Mouse (Mus musculus): Measurements from ENCODE around the gene Spen. TPM values are rescaled to one million over a fixed set of nuclear protein-coding genes. Genes with fewer than 3 reads are reported as not detected.

The Spen gene
- polyA plus RNA-seq, 1 experiment from 2014 or later: 17.1 TPM

DNA sequence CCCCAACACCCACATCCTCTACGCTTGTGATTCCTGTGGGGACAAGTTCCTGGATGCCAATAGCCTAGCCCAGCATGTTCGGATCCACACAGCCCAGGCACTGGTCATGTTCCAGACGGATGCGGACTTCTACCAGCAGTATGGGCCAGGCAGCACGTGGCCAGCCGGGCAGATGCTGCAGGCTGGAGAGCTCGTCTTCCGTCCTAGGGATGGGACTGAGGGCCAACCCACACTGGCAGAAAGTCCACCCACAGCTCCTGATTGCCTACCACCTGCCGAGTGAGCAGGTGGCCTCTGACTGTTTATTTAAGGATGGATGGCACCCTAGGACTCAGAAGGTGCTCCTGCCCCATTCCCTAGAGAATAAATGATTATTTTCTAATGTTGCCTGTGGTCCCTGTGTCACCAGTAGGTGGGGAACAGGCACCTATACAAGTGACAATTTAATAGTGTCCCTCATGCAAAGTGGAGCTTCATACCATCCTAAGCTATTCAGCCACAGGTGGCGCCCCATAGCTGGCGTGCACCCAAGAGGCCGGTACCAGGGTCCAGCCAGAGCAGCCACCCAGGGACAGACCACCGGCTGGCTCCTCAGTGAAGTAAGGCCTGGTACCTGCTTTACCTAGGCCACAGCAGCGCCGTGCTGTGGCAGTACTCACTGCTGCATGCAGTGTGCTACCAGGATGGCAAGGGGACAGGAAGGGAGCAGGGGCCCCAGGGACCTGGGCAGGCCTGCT, 71.4 kb downstream of the Spen start:
- H3K9me3 ChIP-seq (ENCODE audit: control insufficient read depth, low read length): no peaks in the 10 kb centered on the region
- peaks cover 69% of the 10 kb centered on the region for H3K36me3 ChIP-seq (ENCODE audit: control insufficient read depth, insufficient read depth, low read length)
- DNase-seq (ENCODE audit: low spot score, missing footprints) (no peak), ATAC-seq (ENCODE audit: low FRiP score) (no peak)
- no peak overlapping the region for H3K4me2 ChIP-seq
- no peak overlapping the region for H3K27ac ChIP-seq (ENCODE audit: low read depth, low read length)
- 89% methylated on average over 15 of the region's 15 CpGs for WGBS
- H3K27me3 ChIP-seq (ENCODE audit: control insufficient read depth, insufficient read depth, low read length): no peaks in the 10 kb centered on the region
- H3K4me1 ChIP-seq (ENCODE audit: control insufficient read depth, insufficient read depth, low read length): no peaks in the 10 kb centered on the region
- H3K9ac ChIP-seq (ENCODE audit: low read length): no peak overlapping the region
- H3K4me3 ChIP-seq (ENCODE audit: low read depth, low read length): no peak overlapping the region

DNA sequence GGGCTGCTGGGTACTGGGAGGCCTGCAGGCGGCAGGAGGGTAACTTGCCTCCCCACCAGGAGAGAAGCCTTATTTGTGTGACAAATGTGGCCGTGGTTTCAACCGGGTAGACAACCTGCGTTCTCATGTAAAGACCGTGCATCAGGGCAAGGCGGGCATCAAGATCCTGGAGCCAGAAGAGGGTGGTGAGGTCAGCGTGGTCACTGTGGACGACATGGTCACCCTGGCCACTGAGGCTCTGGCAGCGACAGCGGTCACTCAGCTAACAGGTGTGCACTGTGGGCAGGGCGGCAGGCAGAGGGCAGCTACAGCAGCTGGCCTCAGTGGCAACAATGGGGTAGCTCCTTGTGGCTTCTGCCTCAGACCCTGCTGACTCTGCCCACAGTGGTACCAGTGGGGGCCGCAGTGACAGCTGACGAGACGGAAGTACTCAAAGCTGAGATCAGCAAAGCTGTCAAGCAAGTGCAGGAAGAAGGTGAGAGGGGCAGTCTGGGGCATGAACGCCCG, 72.1 kb downstream of the Spen start:
- no peak for ATAC-seq (ENCODE audit: low FRiP score)
- peaks cover 66% of the 10 kb centered on the region for H3K36me3 ChIP-seq (ENCODE audit: control insufficient read depth, insufficient read depth, low read length)

DNA sequence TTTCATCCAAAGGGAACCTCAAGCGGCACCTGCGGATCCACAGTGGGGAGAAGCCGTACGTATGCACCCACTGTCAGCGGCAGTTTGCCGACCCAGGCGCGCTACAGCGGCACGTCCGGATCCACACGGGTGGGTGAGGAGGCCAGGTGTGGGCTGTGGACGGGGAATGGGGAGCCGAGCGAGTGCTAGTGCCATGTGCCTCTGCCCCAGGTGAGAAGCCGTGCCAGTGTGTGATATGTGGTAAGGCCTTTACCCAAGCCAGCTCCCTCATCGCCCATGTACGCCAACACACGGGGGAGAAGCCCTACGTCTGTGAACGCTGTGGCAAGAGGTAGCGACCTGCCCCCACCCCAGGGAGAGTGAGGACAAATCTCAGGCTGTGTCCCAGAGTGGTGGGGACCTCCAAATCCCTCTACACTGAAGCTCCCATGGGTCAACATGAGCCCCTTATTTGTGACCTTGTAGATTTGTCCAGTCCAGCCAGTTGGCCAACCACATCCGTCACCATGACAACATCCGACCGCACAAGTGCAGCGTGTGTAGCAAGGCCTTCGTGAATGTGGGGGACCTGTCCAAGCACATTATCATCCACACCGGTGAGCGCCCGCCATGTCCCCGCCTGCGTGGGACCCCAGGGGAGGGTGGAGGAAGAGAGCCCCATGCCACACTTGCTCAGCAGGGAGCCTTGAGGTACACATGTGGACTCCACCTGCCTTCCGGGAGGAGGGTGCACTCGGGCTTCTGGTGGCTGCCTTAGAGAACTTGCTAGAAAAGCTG, 72.7 kb downstream of the Spen start:
- Histone ChIP-seq H3K36me3 (ENCODE audit: control insufficient read depth, insufficient read depth, low read length) (peaks cover 60% of the 10 kb centered on the region), H3K9me3 (ENCODE audit: control insufficient read depth, low read length) (no peaks in the 10 kb centered on the region), H3K4me3 (ENCODE audit: low read depth, low read length) (no peak overlapping the region), H3K27ac (ENCODE audit: low read depth, low read length) (no peak overlapping the region), H3K27me3 (ENCODE audit: control insufficient read depth, insufficient read depth, low read length) (no peaks in the 10 kb centered on the region), H3K4me1 (ENCODE audit: control insufficient read depth, insufficient read depth, low read length) (peaks cover 3% of the 10 kb centered on the region; the same call in 1 of the 2 replicates), H3K9ac (ENCODE audit: low read length) (no peak overlapping the region), H3K4me2 (no peak overlapping the region)
- ATAC-seq (ENCODE audit: low FRiP score) (no peak), DNase-seq (ENCODE audit: low spot score, missing footprints) (no peak)
- WGBS: 88% methylated on average over 34 of the region's 34 CpGs

More for the DNA sequence above, 72.1 kb downstream of the Spen start:
- H3K9me3 ChIP-seq (ENCODE audit: control insufficient read depth, low read length): no peaks in the 10 kb centered on the region
- no peak overlapping the region for H3K9ac ChIP-seq (ENCODE audit: low read length)
- no peaks in the 10 kb centered on the region for H3K27me3 ChIP-seq (ENCODE audit: control insufficient read depth, insufficient read depth, low read length)
- H3K4me2 ChIP-seq: no peak overlapping the region
- H3K4me3 ChIP-seq (ENCODE audit: low read depth, low read length): no peak overlapping the region
- DNase-seq (ENCODE audit: low spot score, missing footprints): no peak
- no peaks in the 10 kb centered on the region for H3K4me1 ChIP-seq (ENCODE audit: control insufficient read depth, insufficient read depth, low read length)
- no peak overlapping the region for H3K27ac ChIP-seq (ENCODE audit: low read depth, low read length)
- WGBS: 89% methylated on average over 16 of the region's 16 CpGs

DNA sequence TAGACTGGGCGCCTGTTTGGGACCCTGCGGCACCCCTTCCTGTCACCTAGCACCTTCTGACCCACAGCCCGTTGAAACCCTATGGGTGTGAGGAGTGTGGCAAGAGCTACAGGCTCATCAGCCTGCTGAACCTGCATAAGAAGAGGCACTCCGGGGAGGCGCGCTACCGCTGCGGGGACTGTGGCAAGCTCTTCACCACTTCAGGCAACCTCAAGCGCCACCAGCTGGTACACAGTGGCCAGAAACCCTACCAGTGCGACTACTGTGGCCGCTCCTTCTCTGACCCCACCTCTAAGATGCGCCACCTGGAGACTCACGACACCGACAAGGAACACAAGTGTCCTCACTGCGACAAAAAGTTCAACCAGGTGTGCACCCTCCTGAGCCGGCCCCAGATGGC, 73.7 kb downstream of the Spen start:
- ATAC-seq (ENCODE audit: low FRiP score): no peak
- no peak overlapping the region for H3K4me2 ChIP-seq
- no peaks in the 10 kb centered on the region for H3K27me3 ChIP-seq (ENCODE audit: control insufficient read depth, insufficient read depth, low read length)
- H3K27ac ChIP-seq (ENCODE audit: low read depth, low read length): no peak overlapping the region
- H3K36me3 ChIP-seq (ENCODE audit: control insufficient read depth, insufficient read depth, low read length): peaks cover 53% of the 10 kb centered on the region
- WGBS: 77% methylated on average over 16 of the region's 16 CpGs
- no peak overlapping the region for H3K9ac ChIP-seq (ENCODE audit: low read length)
- no peak for DNase-seq (ENCODE audit: low spot score, missing footprints)
- peaks cover 6% of the 10 kb centered on the region for H3K4me1 ChIP-seq (ENCODE audit: control insufficient read depth, insufficient read depth, low read length)
- no peaks in the 10 kb centered on the region for H3K9me3 ChIP-seq (ENCODE audit: control insufficient read depth, low read length)
- H3K4me3 ChIP-seq (ENCODE audit: low read depth, low read length): no peak overlapping the region

DNA sequence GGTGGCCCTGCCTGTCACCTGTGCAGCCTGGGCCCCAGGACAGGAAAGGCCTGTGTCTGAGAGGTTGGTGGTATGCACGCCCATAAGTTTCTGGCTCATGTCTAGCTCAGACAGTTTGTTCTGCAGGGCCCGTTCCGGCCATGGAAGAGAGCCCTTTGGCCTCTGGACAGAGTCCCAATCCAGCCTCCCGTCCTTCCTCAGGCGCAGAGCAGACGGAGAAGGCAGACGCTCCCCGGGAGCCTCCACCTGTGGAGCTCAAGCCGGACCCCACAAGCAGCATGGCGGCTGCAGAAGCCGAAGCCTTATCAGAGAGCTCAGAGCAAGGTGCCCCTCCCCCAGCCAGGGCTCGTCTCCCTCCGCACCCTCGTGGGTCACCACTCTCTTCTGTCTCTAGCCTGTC, 74.9 kb downstream of the Spen start:
- Histone ChIP-seq H3K4me3 (ENCODE audit: low read depth, low read length) (no peak overlapping the region), H3K27me3 (ENCODE audit: control insufficient read depth, insufficient read depth, low read length) (no peaks in the 10 kb centered on the region), H3K4me2 (no peak overlapping the region), H3K36me3 (ENCODE audit: control insufficient read depth, insufficient read depth, low read length) (peaks cover 43% of the 10 kb centered on the region), H3K9ac (ENCODE audit: low read length) (no peak overlapping the region), H3K4me1 (ENCODE audit: control insufficient read depth, insufficient read depth, low read length) (peaks cover 10% of the 10 kb centered on the region), H3K27ac (ENCODE audit: low read depth, low read length) (no peak overlapping the region), H3K9me3 (ENCODE audit: control insufficient read depth, low read length) (no peaks in the 10 kb centered on the region)
- WGBS: 88% methylated on average over 14 of the region's 14 CpGs
- no peak for ATAC-seq (ENCODE audit: low FRiP score)
- no peak for DNase-seq (ENCODE audit: low spot score, missing footprints)

DNA sequence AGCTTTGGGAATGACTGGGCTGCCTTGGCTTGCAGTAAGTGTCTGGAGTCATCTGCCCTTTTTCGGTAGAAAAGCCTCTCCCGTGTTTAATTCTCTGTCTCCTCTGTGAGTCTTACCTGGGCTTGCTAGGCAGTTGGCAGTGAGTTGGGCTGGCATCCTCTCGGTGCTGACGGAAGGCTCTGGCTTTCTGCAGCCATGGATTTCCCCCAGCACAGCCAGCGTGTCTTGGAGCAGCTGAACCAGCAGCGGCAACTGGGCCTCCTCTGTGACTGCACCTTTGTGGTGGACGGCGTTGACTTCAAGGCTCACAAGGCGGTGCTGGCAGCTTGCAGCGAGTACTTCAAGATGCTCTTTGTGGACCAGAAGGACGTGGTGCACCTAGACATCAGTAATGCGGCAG, 76.8 kb downstream of the Spen start:
- no peak for DNase-seq (ENCODE audit: low spot score, missing footprints)
- H3K4me1 ChIP-seq (ENCODE audit: control insufficient read depth, insufficient read depth, low read length): peaks cover 16% of the 10 kb centered on the region
- H3K27ac ChIP-seq (ENCODE audit: low read depth, low read length): no peak overlapping the region
- no peaks in the 10 kb centered on the region for H3K27me3 ChIP-seq (ENCODE audit: control insufficient read depth, insufficient read depth, low read length)
- H3K36me3 ChIP-seq (ENCODE audit: control insufficient read depth, insufficient read depth, low read length): peaks cover 33% of the 10 kb centered on the region
- H3K9ac ChIP-seq (ENCODE audit: low read length): no peak overlapping the region
- no peak overlapping the region for H3K4me2 ChIP-seq
- no peak overlapping the region for H3K4me3 ChIP-seq (ENCODE audit: low read depth, low read length)
- WGBS: 88% methylated on average over 12 of the region's 12 CpGs
- ATAC-seq (ENCODE audit: low FRiP score): no peak
- H3K9me3 ChIP-seq (ENCODE audit: control insufficient read depth, low read length): no peaks in the 10 kb centered on the region

DNA sequence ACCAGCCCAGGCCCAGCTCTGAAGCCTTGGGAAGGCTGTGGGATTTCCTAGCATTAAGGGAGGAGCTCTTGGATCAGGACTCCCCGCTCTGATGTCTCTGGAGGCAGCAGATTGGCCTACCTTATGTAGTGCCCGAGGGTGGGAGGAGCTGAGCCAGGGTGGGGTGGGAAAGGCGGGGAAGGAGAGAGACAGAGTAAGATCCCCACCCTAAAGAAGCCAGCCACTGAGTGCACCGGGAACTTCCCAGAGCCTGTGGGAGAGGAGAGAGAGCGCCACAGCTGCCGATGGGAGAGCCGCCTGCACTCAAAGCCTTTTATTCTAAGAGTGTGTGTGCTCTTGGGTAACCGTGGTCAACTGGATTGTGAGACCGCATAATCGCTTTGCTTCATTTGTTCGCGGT, 77.3 kb downstream of the Spen start:
- Histone ChIP-seq H3K36me3 (ENCODE audit: control insufficient read depth, insufficient read depth, low read length) (peaks cover 28% of the 10 kb centered on the region), H3K4me1 (ENCODE audit: control insufficient read depth, insufficient read depth, low read length) (peaks cover 16% of the 10 kb centered on the region), H3K4me3 (ENCODE audit: low read depth, low read length) (no peak overlapping the region), H3K9ac (ENCODE audit: low read length) (peak overlapping the region; percentile 16; the same call in 1 of the 2 replicates), H3K9me3 (ENCODE audit: control insufficient read depth, low read length) (no peaks in the 10 kb centered on the region), H3K27ac (ENCODE audit: low read depth, low read length) (peak overlapping the region; percentile 54; the same call in 1 of the 2 replicates), H3K27me3 (ENCODE audit: control insufficient read depth, insufficient read depth, low read length) (no peaks in the 10 kb centered on the region), H3K4me2 (no peak overlapping the region)
- DNase-seq (ENCODE audit: low spot score, missing footprints) (no peak), ATAC-seq (ENCODE audit: low FRiP score) (peak; percentile 35; the same call in 1 of the 2 replicates)
- WGBS: 47% methylated on average over 12 of the region's 12 CpGs

DNA sequence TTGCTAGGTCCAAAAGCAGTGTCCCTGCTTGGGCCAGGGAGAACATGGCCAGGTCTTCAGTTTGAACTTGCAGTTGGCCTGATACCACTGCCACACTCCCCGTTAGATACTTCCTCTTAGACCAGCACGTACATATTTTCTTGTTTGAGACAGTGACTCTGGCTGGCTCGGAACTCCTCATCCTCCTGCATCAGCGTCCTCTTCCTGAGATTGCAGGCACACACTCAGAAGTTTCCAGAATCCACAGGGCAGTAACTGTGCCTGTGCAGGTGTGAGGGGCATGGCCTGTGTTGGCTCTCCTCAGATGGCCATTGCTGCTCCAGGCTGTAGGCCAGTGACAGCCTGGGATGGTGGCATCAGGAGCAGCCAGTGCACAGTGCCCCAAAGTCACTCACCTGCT, 77.9 kb downstream of the Spen start:
- Histone ChIP-seq H3K9ac (ENCODE audit: low read length) (0 out of 2 replicates have a peak overlapping the region, but pooled peaks have one; percentile 9), H3K27me3 (ENCODE audit: control insufficient read depth, insufficient read depth, low read length) (no peaks in the 10 kb centered on the region), H3K4me2 (no peak overlapping the region), H3K27ac (ENCODE audit: low read depth, low read length) (no peak overlapping the region), H3K9me3 (ENCODE audit: control insufficient read depth, low read length) (no peaks in the 10 kb centered on the region), H3K36me3 (ENCODE audit: control insufficient read depth, insufficient read depth, low read length) (peaks cover 23% of the 10 kb centered on the region), H3K4me1 (ENCODE audit: control insufficient read depth, insufficient read depth, low read length) (peaks cover 16% of the 10 kb centered on the region), H3K4me3 (ENCODE audit: low read depth, low read length) (no peak overlapping the region)
- ATAC-seq (ENCODE audit: low FRiP score) (no peak), DNase-seq (ENCODE audit: low spot score, missing footprints) (no peak)
- WGBS: 97% methylated on average over 4 of the region's 4 CpGs

DNA sequence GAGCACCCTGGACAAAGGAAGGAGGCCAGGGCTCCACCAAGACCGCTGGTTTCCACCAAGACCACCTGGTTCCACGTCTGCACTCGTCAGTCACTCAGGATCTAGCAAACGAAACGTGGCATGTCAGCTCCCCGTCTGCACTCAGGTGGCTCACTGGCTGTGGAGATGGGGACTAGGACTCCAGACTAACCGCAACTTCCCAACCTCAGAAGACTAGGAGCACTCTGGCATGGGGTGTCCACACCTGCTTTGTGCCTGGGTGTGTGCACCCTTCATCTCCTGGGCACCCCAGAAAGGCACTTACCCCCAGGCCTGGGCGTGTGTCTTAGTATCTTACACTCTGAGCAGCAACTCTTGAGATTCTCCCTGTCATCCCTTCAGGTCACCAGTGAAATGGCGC, 78.6 kb downstream of the Spen start:
- Histone ChIP-seq H3K9me3 (ENCODE audit: control insufficient read depth, low read length) (no peaks in the 10 kb centered on the region), H3K4me2 (no peak overlapping the region), H3K27ac (ENCODE audit: low read depth, low read length) (no peak overlapping the region), H3K4me3 (ENCODE audit: low read depth, low read length) (no peak overlapping the region), H3K36me3 (ENCODE audit: control insufficient read depth, insufficient read depth, low read length) (peaks cover 22% of the 10 kb centered on the region), H3K9ac (ENCODE audit: low read length) (no peak overlapping the region), H3K27me3 (ENCODE audit: control insufficient read depth, insufficient read depth, low read length) (no peaks in the 10 kb centered on the region), H3K4me1 (ENCODE audit: control insufficient read depth, insufficient read depth, low read length) (peaks cover 16% of the 10 kb centered on the region)
- DNase-seq (ENCODE audit: low spot score, missing footprints) (no peak), ATAC-seq (ENCODE audit: low FRiP score) (no peak)
- 90% methylated on average over 9 of the region's 9 CpGs for WGBS
